Mouse (Mus musculus): ENCODE measurements around the gene Ube2o. TPM values are rescaled to one million over a fixed set of nuclear protein-coding genes. Genes with fewer than 3 reads are reported as not detected.

Ube2o gene
- polyA plus RNA-seq, 1 experiment from 2014 or later: 8.9 TPM

DNA sequence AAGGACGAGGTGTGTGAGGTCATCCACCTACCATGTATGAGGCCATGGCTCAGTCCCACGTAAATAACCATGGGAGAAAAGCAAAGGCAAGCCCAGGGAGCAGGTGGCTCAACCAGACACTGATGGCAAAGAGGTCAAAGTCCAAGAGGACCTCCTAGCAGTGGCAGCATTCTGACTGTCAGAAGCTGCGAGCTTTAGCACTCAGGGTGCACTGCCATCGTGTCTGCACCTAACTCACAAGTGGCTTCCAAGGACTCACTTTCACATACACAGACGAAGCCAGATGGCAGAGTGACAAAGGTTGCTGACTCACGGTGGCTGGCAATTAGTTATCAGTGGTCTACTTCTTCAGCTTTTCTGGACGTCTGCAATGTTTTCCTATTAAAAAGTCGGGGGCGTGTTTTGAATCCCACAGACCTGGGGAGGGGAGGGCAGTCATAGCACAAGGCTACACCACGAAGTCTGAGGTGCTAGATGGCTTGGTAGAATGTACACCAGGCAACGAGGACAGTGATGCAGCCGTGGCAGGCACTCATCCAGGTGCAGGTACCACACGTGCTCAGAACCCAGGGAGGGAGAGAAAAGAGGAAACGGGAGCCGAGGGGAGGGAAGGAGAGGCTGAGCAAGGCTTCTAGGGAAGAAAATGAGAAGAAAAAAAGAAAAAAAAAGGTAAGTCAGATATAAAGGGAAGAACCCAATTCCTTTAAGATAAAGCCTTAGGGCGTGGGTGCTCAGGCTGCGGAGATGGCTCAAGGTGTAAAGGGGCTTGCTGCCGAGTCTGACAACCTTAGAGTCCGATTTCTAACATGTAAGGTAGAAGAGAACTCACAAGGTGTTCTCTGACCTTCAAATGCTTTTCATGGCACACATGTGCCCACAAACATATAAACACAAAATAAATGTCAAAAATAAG lies 9.2 kb downstream of the Ube2o start:
- DNase-seq (ENCODE audit: low spot score): no peak
- Histone ChIP-seq H3K36me3 (no peaks in the 10 kb centered on the region), H3K27me3 (ENCODE audit: insufficient read depth, poor library complexity, severe bottlenecking) (no peaks in the 10 kb centered on the region), H3K9me3 (no peaks in the 10 kb centered on the region), H3K4me3 (no peak overlapping the region), H3K27ac (no peak overlapping the region; the same call in 1 of the 2 replicates), H3K4me1 (replicated peaks) (peaks cover 69% of the 10 kb centered on the region)
- WGBS: 88% methylated on average over 19 of the region's 19 CpGs

DNA sequence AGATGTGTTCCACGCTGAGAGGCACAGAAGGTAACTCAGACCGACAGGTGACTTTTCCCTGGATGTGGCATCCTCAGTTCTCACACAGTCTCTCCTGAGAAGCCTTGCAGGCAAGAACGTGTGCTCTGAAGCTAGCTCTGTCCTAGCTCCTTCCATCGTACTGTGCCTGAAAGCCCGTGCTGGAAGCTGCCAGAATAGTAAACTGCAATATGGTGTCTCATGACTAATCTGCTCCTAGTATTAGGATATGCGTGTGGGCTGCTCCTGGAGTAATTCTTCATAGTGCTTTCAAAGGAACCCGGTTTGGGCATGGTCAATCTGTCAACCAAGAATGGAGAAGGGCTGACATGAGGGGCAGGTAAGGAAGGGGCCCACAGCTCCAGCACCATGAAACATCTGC lies 10.4 kb downstream of the Ube2o start:
- Histone ChIP-seq H3K4me1 (replicated peaks) (peaks cover 59% of the 10 kb centered on the region), H3K36me3 (no peaks in the 10 kb centered on the region), H3K9me3 (no peaks in the 10 kb centered on the region), H3K4me3 (no peak overlapping the region), H3K27ac (no peak overlapping the region), H3K27me3 (ENCODE audit: insufficient read depth, poor library complexity, severe bottlenecking) (no peaks in the 10 kb centered on the region)
- no peak for DNase-seq (ENCODE audit: low spot score)
- 92% methylated on average over 7 of the region's 7 CpGs for WGBS

DNA sequence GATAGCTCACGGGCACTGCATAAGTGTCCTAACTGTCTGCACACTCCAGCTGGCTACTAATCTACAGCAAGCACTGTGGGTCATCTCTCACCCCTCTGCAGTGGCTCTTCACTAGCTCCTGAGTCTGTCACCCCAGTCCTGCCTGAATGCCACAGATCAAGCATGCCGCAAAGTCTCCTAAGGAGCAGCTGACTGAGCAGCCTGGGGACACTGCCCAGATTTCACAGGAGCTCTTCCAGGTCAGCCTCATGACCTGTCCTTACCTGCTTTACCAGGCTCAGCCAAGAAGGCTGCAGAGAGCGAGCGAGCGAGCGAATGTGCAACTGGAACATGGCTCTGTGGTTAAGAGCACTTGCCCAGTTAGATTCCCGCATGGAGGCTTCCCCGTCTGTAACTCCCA lies 13.7 kb downstream of the Ube2o start:
- Histone ChIP-seq H3K27ac (no peak overlapping the region), H3K36me3 (peaks cover 7% of the 10 kb centered on the region), H3K9me3 (no peaks in the 10 kb centered on the region), H3K27me3 (ENCODE audit: insufficient read depth, poor library complexity, severe bottlenecking) (no peaks in the 10 kb centered on the region), H3K4me3 (no peak overlapping the region), H3K4me1 (replicated peaks) (peaks cover 33% of the 10 kb centered on the region)
- no peak for DNase-seq (ENCODE audit: low spot score)
- WGBS: 88% methylated on average over 8 of the region's 8 CpGs

DNA sequence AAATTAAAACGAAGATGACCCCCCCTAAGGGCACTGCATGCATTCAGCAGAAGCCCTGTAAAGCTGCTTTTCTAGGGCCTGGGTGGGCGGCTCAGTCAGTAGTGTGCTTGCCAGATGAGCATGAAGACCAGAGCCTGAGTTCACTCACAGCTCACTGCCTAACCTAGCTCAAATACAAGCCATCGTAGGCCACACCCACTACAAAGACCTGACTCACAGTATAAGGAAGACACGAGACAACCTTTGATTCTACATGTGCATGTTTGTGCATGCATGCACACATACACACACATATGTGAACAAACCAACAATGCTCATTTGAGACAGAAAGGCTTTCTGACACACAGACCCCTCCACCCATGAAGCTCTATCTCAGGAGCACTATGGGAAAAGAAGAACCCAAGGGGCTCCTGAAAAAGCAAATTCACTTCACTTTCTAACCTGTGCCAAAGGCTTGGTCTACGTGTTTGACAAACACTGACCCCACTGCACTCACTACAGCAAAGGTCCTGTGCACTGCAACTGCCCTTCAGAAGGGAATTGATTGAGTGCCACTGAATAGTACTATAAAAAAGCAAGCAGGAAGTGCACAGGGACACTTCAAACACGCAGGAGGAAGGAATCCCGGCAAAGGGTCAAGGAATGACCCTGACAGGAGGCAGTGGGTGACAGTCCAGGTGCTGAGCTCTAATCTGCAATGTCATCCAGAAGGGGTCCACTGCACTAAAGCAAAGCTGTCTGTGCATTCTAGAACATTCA lies 15.8 kb downstream of the Ube2o start:
- no peak overlapping the region for H3K27ac ChIP-seq
- no peak for DNase-seq (ENCODE audit: low spot score)
- H3K4me1 ChIP-seq (replicated peaks): peaks cover 16% of the 10 kb centered on the region
- no peaks in the 10 kb centered on the region for H3K27me3 ChIP-seq (ENCODE audit: insufficient read depth, poor library complexity, severe bottlenecking)
- no peaks in the 10 kb centered on the region for H3K9me3 ChIP-seq
- WGBS: 80% methylated on average over 7 of the region's 7 CpGs
- H3K36me3 ChIP-seq: peaks cover 7% of the 10 kb centered on the region
- H3K4me3 ChIP-seq: no peak overlapping the region

DNA sequence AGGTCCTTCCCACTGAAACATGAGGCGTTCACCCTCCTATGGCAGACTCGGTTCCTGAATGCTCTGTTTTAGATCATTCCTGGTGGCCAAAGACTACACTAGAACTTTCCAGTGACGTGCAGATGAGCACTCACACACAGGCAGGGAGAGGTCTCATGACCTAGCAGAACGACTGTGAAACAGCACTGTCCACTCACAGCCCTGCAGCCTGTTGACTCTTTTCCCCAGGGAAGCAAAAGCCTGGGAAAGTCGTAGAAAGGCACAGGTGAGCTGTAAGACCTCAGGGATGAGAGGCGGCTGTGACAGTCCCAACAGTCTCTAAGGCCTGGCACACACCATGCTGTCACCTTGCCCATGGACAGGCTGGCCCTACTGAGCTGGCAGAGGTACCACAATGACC lies 24.9 kb downstream of the Ube2o start:
- DNase-seq (ENCODE audit: low spot score): no peak
- Histone ChIP-seq H3K4me3 (no peak overlapping the region), H3K27ac (no peak overlapping the region), H3K4me1 (replicated peaks) (peaks cover 55% of the 10 kb centered on the region), H3K27me3 (ENCODE audit: insufficient read depth, poor library complexity, severe bottlenecking) (no peaks in the 10 kb centered on the region), H3K36me3 (peaks cover 10% of the 10 kb centered on the region; the same call in 1 of the 2 replicates), H3K9me3 (no peaks in the 10 kb centered on the region)
- WGBS: 70% methylated on average over 6 of the region's 6 CpGs

DNA sequence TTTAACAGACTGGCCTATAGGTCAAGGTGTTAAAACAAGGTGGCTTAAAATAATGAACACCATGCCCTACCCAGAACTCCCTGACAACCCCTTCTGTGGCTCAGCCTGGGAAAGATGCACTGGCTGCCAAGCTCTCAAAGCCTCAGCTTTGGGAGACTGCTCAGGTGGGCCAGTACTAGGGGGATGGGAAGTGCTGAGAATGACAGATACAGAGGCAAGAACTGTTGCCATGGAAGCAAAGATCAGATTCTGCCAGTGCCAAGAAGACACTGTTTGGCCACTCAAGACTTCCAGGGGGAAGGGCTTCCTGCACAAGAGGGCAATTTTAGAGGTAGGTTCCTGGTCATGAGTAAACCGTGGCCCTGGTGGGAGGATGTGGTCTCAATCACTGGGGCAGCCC lies 25.7 kb downstream of the Ube2o start:
- no peaks in the 10 kb centered on the region for H3K27me3 ChIP-seq (ENCODE audit: insufficient read depth, poor library complexity, severe bottlenecking)
- H3K27ac ChIP-seq: no peak overlapping the region
- no peak for DNase-seq (ENCODE audit: low spot score)
- H3K4me1 ChIP-seq (replicated peaks): peaks cover 62% of the 10 kb centered on the region
- 79% methylated on average over 1 of the region's 1 CpGs for WGBS
- no peaks in the 10 kb centered on the region for H3K9me3 ChIP-seq
- H3K36me3 ChIP-seq: peaks cover 10% of the 10 kb centered on the region; the same call in 1 of the 2 replicates
- H3K4me3 ChIP-seq: no peak overlapping the region

DNA sequence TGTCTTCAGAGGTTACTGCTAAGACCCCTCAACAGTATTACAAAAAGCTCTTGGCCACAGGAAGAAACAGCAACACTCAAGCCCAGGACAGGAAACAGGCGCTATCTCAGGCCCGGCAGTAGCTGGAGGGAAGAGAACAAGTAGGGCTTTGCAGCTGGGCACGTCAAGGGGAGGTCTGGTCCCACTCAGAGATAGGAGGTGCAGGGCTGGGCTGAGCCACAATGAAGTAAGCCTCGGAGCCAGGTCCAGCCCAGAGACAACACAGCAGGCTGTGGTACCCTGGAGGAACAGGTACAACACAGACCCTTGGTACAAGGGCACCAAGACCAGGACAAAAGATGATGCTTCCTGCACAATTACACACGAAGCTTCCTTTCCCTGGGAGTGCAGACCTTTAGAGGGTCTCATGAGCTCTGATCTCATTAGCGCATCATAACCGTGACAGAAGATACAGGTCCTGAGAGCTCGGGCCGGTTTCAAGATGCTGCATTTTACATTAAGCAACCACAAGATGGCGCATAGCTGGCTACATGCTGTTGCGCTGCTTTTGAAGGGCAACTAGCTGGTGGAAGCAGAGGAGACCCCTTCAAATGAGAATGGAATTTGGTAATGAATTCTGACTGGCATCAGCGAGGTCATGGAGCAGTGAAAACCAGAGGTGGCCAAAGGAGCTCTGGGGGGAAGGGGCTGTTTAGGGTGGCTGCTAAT lies 26.9 kb downstream of the Ube2o start:
- H3K4me1 ChIP-seq (replicated peaks): peaks cover 68% of the 10 kb centered on the region
- 53% methylated on average over 12 of the region's 12 CpGs for WGBS
- peaks cover 10% of the 10 kb centered on the region; the same call in 1 of the 2 replicates for H3K36me3 ChIP-seq
- DNase-seq (ENCODE audit: low spot score): peak; percentile 53
- H3K9me3 ChIP-seq: no peaks in the 10 kb centered on the region
- no peak overlapping the region for H3K4me3 ChIP-seq
- H3K27ac ChIP-seq: no peak overlapping the region
- H3K27me3 ChIP-seq (ENCODE audit: insufficient read depth, poor library complexity, severe bottlenecking): no peaks in the 10 kb centered on the region

DNA sequence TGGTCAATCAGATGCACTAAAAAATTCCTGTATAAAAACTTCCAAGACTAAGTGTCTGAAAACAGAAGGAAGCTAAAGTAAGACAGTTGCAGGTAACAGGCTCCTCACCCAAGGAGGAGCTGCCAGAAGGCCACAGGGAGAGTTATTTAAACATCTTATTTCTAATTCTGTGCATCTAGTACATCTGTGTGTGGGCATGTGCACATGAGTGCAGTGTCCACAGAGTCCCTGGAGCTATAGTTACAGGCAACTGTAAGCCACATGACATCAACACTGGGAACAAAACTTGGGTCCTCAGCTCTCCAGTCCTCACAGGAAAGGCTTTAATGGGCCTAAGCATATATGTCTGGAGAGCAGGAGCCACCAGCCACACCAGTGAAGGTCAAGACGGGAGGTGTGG lies 29.1 kb downstream of the Ube2o start:
- no peak for DNase-seq (ENCODE audit: low spot score)
- Histone ChIP-seq H3K9me3 (no peaks in the 10 kb centered on the region), H3K36me3 (peaks cover 27% of the 10 kb centered on the region), H3K4me3 (no peak overlapping the region), H3K27me3 (ENCODE audit: insufficient read depth, poor library complexity, severe bottlenecking) (no peaks in the 10 kb centered on the region), H3K27ac (no peak overlapping the region), H3K4me1 (replicated peaks) (peaks cover 61% of the 10 kb centered on the region)
- WGBS: 94% methylated on average over 1 of the region's 1 CpGs

DNA sequence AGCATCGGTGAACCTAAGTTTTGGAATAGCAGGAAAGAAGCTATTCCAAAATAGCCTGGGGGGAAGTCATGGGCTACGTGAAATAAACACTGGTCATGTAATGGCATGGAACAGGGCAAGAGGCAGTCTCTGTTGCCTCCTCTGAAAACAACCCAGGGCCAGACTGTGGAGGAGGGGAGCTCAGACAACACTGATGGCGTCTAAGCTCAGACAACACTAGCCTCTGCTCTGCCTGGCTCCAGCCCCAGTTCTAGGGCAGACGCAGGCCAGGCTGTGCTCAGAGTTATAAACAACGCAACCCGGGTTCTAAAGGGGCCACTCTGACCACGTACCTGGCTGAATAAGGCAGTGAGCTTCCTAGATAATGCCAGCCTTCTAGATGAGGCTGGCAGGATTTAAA lies 30.5 kb downstream of the Ube2o start:
- Histone ChIP-seq H3K9me3 (no peaks in the 10 kb centered on the region), H3K4me1 (replicated peaks) (peaks cover 48% of the 10 kb centered on the region), H3K27ac (peak overlapping the region; percentile 50; the same call in 1 of the 2 replicates), H3K4me3 (no peak overlapping the region), H3K27me3 (ENCODE audit: insufficient read depth, poor library complexity, severe bottlenecking) (no peaks in the 10 kb centered on the region), H3K36me3 (peaks cover 42% of the 10 kb centered on the region)
- no peak for DNase-seq (ENCODE audit: low spot score)
- 82% methylated on average over 7 of the region's 7 CpGs for WGBS

DNA sequence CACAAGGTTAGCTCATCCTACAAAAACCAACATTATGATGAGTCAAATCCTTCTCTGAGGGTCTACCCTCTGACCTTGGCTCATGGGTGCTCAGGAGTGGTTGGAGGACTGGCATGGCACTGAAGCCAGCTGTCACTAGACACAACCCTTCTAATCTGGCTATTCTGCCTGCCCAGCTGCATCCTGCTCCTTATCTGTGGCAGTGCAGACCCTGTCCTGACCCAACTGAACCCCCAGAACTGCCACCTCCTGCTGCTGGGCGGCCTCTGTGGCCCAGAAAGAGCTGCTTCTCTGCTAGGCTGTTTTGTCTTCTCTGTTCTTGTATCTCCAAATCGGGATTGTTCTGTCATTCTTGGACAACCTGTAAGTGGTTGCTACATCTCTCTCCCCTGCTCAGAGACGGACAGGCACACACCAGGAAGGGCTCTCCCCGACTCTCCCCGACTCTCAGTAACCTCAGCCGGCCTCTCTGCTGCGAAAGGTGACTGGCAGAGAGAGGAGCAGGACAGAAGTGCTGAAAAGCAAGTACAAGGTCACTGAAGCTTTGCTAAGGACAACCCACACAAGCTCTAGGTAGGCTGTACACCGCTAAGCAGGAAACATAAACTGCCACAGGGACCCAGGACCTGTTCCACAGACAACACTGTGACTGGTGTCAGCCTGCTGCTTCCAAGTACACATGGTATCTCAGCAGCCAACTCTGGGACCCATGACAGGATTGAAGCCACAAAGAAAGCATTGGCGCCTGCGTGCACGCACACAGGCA lies 31.8 kb downstream of the Ube2o start:
- Histone ChIP-seq H3K4me3 (no peak overlapping the region), H3K9me3 (no peaks in the 10 kb centered on the region), H3K27ac (no peak overlapping the region), H3K27me3 (ENCODE audit: insufficient read depth, poor library complexity, severe bottlenecking) (no peaks in the 10 kb centered on the region), H3K36me3 (peaks cover 55% of the 10 kb centered on the region), H3K4me1 (replicated peaks) (peaks cover 36% of the 10 kb centered on the region)
- DNase-seq (ENCODE audit: low spot score): no peak
- 88% methylated on average over 11 of the region's 11 CpGs for WGBS

DNA sequence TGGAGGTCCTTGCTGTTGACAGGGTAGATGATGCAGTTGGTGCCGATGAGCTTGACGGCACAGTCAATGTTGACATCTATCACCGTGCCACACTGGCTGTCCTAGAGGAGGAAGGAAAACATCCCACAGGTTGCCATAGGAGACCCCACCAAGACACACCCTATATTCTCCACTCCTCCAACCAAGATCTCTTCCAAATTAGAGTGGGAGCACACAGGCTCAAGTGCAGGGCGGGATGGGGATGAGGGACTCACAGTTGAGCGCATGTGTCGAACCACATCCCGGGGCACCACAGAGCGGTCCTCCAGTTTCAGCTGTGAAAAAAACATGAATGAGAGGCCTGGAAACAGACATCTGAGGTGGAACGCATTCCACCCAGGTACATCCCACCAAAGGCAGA lies 32.5 kb downstream of the Ube2o start:
- Histone ChIP-seq H3K36me3 (peaks cover 61% of the 10 kb centered on the region), H3K4me3 (no peak overlapping the region)
- WGBS: 95% methylated on average over 9 of the region's 9 CpGs

More for the DNA sequence above, 32.5 kb downstream of the Ube2o start:
- no peaks in the 10 kb centered on the region for H3K27me3 ChIP-seq (ENCODE audit: insufficient read depth, poor library complexity, severe bottlenecking)
- H3K9me3 ChIP-seq: no peaks in the 10 kb centered on the region
- no peak overlapping the region for H3K27ac ChIP-seq
- H3K4me1 ChIP-seq (replicated peaks): peaks cover 32% of the 10 kb centered on the region
- no peak for DNase-seq (ENCODE audit: low spot score)

All from hindbrain, embryonic 10.5 days (tissue).